Mouse (Mus musculus) left cerebral cortex, postnatal 14 days (tissue): ENCODE measurements around the gene 2900026A02Rik. TPM values are rescaled to one million over a fixed set of nuclear protein-coding genes. Genes with fewer than 3 reads are reported as not detected.

ENCODE experiments used
- DNase-seq, 2 experiments: peaks; one replicate each; pipeline ENCODE4 v3.0.0; 2021 to 2022; ENCODE audit warnings: low spot score in 2 of 2, mixed read lengths in 1 of 2
- intact Hi-C: fragments of 180-260 bp; cut with DNase I; formaldehyde crosslinking; loops from one replicate; pipeline ENCODE4 v1.15.1; 2025
- total RNA-seq, 2 experiments: library from RNA; stranded (reverse); gene quantifications; 2 replicates each; pipeline ENCODE4 v1.2.3; 2021

Gene 2900026A02Rik
- total RNA-seq, 2 experiments from 2014 or later = 55.8 to 63.6 TPM

DNA sequence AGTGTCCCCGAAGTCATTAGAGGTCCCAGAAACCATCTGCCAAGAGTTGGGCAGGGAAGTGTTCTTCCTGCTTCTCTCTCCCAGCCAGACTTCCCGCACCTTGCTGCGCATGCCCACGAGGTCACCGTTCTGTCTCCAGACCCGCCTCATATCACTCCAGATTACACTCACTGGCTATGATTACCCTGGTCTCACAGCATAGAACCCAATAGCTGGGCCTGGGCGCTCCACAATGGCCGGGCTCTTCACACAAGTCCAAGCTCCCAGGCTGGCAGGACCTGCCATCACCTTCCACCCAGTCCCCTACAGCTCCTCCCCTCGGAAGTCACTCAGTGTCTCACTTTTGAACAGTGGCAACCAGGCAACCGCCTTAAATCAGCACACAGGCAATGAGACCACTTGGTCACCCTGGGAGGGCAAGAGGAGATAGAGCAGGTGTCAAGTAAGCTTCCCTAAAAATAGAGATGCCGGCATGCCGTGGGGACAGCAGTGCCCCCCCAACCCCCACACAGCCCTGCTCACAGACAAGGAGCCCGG lies 84.0 kb downstream of the 2900026A02Rik start:
- intact Hi-C loops = loop anchor here (5.0 kb wide), 1 partner anchor 35 kb away; no protein-coding TSS in a partner anchor
- DNase-seq = no peak

DNA sequence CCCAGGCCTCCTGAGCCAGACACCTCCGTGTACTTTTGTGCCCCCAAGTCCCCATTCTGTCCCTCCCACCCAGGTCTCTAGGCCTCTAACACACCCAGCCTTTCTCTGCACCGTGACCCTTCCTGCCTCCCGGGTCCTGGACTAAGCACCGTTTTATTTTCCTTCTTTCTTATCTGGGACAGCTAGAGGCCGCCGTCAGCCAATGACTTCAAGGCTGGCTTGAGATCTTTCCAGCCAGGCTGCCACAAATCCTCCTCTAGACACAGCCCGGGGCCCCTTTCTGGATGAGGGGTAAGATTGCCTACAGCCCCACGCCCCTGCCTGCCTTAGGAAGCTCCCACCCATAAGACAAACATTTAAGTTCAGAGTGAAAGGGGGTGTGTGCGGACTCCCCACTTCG lies 85.5 kb downstream of the 2900026A02Rik start:
- intact Hi-C loops = loop anchor here (5.0 kb wide), 1 partner anchor 33 kb away; no protein-coding TSS in a partner anchor
- no peak for DNase-seq

DNA sequence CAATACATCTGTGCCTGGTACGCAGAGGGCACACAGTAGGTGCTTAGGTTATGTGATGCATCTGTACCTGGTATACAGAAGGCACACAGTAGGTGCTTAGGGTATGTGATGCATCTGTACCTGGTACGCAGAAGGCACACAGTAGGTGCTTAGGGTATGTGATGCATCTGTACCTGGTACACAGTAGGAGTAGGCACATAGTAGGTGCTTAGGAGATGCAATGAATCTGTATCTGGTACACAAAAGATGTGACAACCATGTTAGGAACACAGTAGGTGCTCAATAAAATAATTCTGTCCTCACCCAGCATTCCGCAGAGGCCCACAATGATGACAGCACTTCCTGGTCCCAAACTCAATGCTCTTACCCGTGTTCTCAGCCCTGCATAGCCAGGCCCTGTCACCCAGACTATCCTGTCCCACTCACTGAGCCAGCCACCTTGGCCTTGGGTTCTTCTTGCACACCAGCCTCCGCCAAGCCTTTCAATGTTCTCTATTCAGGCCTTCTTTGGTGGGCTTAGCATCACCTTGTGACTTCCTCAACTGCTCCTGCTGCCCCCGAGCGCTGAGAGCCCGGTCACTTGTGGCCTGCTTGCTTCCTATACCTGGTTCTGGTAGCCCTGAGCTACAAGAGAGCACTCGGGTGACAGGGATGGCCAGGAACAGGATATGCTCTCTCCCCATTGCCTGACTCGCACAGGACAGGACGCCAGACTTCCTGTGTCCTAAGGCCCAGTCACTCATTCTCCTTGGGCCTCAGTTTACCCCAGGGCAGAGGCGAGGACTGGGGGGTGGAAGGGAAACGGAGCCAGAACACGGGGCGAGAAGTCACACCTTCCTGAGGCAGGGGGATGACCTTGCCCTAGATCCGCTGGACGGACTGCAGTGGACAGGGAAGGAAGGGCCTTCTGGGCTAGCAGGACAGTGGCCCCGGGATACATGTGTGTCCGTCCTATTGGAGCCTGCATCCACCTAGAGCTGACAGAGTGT lies 87.0 kb downstream of the 2900026A02Rik start:
- no peak for DNase-seq
- intact Hi-C loops = no loop called here

DNA sequence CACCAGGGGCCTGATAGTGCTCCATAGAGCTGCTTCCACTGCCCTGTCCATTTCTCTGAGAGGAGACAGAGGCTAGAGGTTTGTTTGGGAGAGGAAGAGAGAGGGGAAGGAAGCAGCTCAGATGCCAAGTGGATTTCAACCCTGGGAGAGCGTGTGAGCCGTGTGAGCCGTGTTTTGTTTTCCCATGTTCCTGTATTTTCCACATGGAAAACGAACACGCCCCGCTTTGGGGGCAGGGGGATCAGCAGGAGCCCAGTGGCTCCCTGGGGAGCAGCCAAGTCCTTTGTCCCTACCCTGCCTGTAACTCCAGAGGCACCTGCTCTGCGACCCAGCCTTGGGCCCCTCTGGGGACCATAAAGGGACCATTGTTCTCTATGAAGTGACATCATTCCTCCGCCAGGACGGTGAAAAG lies 88.0 kb downstream of the 2900026A02Rik start:
- intact Hi-C loops = no loop called here
- no peak for DNase-seq

DNA sequence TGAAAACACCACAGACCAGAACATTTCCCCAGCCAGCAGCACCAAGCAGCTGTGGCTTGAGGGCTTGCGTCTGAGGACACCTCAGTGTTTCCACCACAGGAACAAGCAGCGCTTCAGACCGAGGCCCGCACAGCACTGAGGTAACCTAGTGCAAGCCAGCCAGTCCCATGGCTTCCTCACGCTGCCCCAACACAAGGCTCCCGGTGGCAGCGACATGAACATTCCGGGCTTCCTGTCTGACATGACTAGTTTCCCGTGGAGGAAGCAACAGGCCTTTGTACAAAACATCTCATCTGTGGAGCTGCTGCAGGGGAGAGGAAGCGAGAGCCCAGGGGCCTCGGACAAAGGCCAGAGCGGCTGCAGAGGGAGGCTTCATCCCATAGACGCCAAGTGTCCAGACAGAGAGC lies 88.4 kb downstream of the 2900026A02Rik start:
- DNase-seq = no peak
- intact Hi-C loops = no loop called here

DNA sequence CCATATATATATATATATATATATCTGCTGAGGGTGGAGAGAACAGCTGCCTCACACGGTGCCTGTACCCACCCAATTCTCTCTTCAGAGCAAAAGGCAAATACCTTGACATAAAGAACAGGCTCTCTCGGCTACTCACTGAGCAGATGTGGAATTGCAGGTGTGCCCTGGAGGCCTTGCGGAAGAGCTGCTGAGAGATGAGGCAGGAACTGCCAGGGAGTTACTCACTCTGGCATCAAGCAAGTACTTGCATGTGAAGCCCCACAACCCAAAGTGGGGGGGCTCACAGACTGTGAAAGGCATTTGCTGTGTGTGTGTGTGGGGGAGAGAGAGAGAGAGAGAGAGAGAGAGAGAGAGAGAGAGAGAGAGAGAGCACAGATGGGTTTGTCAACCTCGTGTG lies 92.6 kb downstream of the 2900026A02Rik start:
- DNase-seq = no peak
- intact Hi-C loops = no loop called here

DNA sequence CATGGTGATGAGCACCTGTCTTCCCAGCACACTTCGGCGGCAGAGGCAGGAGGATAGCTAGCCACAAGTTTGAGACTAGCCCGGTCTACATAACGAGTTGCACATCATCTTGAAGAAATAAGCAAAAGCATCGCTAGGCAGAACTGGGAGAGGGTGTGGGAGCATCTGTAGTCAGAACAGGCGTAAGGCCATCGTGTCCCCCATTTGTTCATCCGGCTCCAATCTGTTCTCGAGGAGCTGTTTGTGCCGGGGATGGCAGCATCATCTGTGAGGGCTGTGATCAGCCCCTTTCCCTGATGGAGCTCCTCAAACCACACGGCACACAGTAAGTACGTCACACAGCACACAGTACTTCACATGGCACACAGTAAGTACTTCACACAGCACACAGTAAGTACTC lies 94.6 kb downstream of the 2900026A02Rik start:
- intact Hi-C loops = no loop called here

DNA sequence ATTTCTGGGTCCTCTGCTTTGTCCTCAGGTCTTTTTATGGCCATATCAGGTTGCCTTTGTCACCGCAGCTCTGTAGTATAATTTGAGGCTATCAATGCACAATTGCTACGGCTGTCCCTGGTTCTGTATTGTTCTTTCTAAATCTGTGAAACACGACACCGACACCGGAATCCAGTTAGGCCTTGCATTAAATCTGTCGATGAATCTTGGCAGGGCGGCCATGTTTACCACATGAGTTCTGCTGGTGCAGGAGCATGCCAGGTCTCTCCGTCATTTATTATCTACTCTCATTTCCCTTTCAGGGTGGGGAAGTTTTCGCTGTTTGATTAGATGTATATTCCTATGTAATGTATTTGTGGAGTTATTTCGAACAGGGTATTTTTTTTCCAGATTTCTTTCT lies 97.3 kb downstream of the 2900026A02Rik start:
- no peak for DNase-seq

More for the DNA sequence above, 94.6 kb downstream of the 2900026A02Rik start:
- DNase-seq = no peak

DNA sequence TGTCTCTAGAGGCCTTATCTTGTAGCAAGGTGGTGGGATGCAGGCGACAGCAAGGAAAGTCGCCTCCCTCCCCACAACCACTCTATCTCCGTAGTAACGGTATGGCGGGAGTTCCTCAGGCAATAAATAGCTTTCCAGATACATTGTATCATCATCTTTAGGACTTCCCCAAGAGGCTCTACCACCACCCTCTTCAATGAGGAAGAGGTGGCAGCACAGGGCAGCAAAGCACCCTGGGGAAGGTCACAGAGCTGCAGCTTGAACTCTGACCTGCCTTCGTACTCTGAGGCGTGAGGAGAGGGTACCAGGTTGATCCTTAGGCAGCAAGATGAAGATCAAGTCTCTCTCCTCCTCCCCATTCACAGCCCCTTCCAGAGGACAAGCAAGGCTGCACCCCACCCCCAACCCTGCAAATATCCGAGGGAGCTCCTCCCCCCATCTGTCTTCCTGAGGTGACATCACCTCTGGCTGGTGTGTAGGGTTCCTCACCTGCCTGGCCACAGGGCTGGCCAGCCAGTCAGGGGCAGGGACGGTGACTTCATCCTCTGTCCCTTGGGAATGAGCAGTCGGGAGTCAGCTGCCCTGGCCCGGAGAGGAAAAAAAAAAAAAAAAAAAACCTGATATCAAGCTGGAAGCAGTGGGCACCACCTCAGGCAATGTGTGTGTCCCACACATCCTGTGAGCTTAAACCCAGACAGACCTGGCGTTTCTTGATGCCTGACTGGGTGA lies 98.5 kb downstream of the 2900026A02Rik start:
- DNase-seq = no peak
- intact Hi-C loops = no loop called here

More for the DNA sequence above, 97.3 kb downstream of the 2900026A02Rik start:
- intact Hi-C loops = no loop called here

DNA sequence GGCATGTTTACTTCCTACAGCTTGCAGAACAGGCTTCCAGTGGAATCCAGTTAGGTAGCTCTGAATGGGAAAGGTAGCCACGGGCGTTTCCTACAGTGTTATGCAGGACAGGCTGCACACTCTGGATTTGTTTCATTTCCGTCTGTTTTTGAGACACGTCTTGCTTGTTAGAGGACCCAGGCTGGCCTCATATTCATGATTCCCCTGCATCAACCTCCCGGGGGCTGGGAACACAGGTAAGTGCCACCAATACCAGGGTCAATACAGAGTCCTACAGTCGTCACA lies 99.5 kb downstream of the 2900026A02Rik start:
- intact Hi-C loops = no loop called here
- no peak for DNase-seq

DNA sequence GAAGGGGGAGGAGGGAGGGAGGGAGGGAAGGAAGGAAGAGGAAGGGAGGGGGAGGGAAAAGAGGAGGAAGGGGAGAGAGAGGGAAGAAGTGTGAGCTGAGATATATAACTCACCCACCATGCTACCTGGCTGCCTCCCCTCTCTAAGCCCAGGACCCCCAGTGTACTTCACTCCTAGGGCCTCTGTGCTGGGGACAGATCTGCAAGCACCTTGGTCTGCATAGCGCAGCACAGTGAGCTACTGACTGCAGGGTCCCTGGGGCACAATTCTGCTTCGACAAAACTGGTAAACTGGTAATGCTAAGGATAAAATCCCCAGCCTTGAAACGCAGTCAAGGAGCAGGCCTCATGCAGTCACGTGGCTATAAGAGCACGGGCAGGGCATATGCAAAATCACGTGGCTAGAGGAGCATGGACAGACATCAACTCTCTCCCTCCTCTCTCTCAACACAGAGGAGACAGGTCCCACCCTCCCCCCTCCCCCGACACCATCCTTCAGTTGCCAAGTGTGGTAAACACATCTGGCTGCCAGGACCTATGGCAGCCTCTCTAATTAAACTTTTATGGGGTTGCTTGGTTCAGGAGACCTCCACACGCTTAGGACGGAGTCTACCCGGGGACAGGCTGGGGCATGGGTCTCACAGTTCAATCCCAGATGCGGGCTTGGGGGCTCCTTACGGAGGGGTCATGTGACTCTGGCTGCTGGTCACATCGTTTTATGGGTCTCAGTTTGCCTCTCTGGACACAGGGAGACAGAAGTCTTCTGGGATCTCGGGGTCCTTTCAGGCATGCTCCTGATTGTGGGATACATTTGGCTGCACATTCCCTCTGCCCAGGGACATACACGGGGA lies 100.1 kb downstream of the 2900026A02Rik start:
- intact Hi-C loops = no loop called here
- no peak for DNase-seq

DNA sequence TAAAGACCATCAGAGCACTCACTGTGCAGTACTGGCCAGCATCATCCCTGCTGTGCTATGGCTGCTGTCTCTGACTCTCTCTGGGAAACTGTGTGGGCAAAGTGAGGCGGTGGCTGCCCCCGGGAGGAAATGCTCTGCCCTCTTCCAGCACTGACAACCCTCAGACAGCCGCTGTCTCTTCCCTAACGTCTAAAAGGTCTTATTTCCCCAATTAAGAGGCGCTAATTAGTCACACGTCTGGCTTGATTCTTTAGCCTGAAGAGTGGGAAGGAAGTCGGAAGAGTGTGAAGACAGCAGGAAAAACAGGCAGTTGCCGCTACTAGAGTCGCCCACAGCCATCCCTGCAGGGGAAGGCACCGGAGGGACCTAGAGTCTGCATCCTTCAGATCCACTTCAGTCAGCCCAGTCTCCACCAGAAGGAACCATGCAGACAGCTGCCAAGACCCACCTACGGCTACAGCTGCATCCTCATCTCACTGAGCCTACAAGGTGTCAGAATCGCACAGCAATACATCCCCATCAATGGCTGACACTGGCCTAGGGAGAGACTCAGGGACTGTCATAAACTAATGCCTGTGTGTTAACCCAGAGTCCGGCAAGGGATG lies 101.1 kb downstream of the 2900026A02Rik start:
- intact Hi-C loops = no loop called here
- peak; percentile 71 to 83 for DNase-seq

DNA sequence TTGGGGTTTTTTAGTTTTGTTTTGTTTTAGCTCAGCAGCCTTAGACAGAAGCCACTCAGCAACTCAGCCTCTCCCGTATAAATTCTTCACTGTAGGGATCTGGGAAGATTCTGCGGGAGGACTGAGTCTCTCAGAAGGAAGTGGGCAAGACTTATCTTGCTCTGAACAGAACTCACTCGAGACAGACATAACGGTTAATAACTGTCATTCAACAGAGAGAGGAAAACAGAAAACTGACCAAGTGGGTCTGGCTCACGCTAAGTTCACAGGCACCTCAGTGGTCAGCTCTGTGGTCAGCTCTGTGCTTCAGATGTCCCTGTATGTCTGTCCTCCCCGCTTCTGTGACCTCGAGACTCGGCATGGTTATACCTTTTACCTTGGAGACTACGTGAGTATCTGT lies 101.7 kb downstream of the 2900026A02Rik start:
- intact Hi-C loops = no loop called here
- no peak for DNase-seq

DNA sequence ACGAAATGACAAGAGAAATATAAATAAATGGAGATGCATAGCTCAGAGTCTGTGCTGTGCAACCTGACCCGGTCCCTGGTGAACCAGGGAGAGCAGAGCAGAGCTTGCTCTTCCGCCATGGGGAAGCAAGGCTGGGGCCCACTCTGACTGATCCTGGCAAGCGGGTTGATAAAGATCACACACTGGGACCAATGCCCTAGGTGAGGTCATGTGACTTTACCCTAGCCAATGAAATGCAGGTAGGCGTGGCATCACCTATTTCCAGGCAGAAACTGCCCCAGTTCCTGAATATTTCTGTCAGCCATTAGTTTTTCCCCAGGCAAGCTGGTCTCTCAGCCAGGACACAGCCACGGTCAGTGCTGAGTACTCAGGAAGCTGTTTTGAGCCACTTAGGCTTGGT lies 102.3 kb downstream of the 2900026A02Rik start:
- intact Hi-C loops = no loop called here
- no peak for DNase-seq

DNA sequence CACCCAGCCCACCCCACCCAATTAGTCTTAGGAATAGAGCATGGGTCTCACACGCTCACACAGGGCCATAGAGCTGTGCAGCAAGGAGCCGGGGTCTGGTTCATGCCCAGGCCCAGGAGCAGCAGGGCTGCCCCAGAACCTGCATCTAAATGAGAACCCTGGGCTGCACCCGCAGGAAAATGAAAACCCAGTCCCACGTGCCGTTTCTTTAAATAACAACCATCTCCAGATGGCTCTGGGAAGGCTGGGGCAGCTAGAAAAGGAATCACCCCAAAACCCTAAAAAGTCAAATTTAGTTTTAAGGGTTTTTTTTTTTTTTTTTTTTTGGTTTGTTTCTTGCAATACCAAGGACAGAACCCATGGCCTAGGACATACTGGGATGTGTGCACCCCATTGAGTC lies 103.7 kb downstream of the 2900026A02Rik start:
- DNase-seq = no peak
- intact Hi-C loops = no loop called here

DNA sequence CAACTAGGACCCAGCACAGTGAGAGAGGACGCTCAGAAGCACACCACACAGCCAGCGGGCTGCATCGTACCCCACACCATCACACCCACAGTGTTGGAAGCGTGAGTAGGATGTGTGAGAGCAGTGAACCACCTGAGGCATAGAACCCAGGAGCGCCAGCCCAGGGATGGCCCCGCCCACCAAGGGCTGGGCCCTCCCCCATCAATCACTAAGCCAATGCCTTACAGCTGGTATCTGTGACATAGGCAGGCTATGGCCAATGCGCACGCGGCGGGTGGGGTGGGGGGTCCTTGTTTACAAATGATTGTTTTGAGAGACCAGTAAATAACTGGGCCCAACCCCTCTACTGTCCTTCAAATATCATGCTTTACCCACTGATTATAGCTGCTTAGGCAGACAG lies 105.1 kb downstream of the 2900026A02Rik start:
- DNase-seq = no peak
- intact Hi-C loops = no loop called here

DNA sequence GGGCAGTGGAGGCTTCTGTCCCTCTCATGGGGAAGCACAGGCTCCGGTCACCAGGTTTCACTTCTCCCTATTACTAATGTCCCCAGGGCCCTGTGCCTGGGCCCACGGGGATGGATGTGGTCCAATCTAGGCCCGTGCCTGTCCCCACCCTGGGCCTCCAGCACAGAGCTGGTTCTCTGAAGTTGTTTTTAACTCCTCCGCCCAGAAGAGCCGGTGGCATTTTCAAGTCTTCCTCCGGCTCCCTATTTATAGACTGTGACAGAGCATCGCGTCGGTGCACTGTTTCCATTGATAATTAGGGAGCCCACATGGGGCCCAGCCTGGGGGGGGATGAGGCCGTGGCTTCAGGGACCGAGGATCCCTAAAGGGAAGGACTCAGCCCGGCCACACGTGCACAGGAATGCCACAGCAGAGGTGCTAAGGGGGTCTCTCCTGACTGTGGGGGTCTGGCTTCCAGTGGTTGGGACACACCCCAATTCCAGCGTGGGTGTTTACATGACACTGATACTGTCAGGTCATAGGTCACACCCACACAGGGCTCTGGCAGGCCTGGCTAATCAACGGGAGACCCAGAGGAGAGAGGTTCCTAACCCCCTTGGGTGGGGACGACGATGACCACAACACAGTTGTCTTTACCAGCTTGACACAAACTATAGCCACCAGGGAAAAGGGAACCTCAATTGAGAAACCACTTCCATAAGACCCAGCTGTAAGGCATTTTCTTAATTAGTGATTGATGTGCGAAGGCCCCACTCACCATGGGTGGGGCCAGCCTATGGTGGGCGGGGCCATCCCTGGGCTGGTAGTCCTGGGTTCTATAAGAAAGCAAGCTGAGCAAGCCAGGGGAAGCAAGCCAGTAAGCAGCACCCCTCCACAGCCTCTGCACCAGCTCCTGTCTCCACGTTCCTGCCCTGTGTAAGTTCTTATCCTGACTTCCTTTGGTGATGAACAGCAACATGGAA lies 106.5 kb downstream of the 2900026A02Rik start:
- DNase-seq = peak; percentile 58 to 67
- intact Hi-C loops = no loop called here

DNA sequence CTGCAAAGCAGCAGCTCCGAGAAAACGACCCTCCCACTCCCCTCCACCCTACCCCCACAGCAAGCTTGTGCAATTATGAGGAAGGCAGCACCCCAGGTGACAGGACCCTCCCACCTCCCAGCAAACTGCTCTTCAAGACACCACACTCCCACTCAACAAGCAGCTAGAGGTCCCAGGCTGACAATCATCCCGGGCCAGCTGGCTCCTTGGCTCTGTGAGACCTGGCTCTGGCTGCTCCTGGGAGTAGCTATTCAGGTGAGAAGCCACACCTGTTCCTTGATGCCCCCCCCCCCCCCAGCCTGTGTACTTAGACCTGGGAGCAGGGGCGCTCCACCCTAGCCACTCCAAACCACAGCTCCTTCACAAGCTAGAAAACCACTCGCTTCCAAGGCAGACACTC lies 107.9 kb downstream of the 2900026A02Rik start:
- intact Hi-C loops = no loop called here
- no peak for DNase-seq
